Mouse (Mus musculus) heart, adult 11 months (tissue): Measurements from ENCODE around the gene Rbm45.

ENCODE experiments used
- DNase-seq: peaks from one replicate; pipeline ENCODE4 v3.0.0; 2022

Rbm45 gene

DNA sequence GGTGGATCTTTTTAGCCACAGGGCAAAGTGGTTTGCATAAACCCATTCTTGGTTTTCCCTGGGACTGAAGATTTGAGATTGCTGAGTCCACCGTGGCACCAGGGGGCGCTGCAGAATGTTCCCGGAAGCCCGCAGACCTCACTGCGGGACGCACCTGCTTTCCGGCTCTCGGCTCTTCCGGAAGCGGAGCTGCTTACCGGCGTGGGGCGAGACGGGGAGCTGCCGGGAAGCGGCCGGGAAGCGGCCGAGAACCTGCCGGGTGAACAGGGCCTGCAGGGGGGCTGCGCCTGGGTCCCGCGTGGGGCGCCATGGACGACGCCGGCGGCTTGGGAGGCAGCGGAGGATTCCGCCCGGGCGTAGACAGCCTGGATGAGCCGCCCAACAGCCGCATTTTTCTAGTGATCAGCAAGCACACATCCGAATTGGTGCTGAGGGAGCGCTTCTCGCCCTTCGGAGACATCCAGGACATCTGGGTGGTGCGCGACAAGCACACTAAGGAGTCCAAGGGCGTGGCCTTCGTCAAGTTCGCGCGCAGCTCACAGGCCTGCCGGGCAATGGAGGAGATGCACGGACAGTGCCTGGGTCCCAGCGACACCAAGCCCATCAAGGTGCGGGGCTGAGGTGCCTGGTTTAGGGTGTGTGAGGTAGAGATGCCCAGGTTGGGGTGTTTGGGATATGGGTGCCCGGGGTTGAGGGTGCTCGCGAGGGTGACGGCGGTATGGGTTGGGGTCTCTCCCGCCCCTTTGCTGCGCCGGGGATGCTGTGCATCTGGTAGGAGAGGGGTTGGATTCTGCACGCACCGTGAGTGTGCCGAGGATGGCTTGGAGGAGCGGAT is at the start of gene Rbm45:
Gene Rbm45, plus strand, starts transcription at position 164 of the 835 bp plus-strand sequence.
- DNase-seq, result peak; percentile 97

DNA sequence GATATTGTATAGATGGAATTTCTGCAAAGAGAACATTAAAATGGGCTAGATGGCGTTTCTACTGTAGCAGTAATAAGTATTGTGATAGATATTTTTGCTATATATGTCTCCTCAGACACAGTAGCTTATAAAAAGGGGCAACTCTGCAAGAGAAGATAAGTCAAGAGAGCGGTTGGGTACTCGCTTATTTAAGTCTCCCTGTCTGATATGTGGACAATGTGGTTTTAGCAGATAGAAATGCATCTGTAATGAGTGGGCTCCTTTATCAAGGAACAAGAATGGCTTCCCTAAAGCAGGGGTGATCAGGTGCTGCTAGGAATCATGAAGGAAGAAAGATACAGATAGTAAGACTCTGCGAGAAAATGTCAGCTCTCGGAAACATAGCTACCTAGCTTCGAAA is 49.4 kb upstream of the Rbm45 start:
- DNase-seq, result peak; percentile 27

DNA sequence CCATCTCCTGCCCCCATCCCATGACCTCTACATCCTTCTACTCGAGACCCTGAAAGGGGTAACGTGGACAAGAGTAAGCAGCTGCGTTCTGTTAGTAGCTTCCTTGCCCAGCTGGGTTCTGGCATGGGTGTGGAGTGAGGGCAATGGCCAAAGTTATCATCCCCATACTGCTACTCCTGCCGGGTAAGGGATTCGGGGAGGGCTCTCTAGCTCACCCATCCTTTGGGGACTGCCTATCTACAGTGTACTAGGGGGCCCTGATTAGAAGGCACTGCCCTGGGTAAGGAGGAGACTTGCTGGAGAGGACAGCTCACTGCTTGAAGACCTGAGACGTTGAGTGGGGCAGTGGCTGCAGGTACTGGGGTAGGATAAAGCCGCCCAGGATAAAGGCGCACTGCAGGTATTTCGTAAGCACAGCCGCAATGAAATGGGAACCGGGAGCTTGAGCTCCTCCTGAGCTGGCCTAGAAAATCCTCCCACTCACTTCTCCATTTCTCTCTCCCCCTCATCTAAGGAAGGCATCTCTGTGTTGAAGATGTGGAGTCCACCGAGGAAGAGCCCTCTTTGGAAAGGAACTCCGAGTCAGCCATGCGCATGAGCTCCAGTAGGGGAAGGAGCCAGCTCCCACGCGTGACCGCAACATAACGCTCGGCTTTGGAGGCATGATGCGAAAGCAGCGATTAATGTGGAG is 46.5 kb upstream of the Rbm45 start:
- peak; percentile 64 for DNase-seq

DNA sequence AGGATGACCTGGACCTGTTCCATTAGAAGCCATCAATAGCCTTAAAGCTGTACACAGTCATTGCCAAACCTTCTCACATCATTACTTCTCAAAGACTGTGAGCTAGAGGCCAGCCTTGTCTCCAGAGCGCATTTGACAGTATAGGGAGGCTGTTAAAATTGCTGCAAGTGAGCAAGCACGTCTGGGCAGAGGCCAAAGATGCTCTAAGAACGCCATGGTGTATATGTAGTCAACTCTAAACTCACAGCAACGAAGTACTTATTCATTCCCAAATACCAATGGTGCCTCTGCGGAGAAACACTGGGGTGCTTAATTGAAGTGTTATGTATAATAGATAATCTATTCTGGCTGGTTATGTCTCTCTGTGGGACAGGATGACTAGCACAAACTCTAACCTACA is 45.3 kb upstream of the Rbm45 start:
- peak; percentile 57 for DNase-seq

DNA sequence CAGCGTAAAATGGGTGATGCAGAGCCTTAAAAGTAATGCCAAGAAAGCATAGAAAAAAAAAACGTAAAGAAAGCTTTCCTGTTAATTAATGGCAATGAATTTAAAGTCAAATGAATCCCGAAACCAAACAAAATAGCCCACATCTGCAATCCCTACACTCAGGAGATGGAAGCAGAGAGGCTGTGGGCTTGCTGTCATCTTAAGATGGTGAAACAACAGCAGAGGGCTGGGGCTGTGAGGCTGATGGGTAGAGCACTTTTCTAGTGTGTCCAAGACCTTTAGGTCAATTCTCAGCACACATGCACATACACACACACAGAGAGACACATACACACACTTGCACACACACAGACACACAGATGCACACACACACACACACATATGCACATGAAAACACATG is 43.6 kb upstream of the Rbm45 start:
- DNase-seq, result peak; percentile 60

DNA sequence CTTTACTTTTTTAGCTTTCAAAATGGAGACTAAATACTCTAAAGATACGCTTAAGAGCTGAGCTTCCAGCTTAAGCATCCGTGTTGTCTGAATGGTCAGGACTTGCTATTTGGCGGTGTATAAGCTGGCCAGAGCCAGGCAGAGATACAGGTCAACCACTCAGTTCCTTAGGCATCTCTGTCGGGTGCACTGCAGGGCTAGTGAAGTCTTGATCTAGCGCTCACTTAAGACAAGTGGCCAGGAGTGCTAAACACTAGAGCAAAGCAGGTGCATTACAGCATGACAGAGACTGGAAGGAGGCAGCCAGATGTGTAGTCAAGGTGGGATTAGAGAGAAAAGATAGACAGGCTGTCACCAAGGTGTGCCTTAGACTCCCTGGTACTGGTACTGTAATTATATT is 39.7 kb upstream of the Rbm45 start:
- DNase-seq, result peak; percentile 81

DNA sequence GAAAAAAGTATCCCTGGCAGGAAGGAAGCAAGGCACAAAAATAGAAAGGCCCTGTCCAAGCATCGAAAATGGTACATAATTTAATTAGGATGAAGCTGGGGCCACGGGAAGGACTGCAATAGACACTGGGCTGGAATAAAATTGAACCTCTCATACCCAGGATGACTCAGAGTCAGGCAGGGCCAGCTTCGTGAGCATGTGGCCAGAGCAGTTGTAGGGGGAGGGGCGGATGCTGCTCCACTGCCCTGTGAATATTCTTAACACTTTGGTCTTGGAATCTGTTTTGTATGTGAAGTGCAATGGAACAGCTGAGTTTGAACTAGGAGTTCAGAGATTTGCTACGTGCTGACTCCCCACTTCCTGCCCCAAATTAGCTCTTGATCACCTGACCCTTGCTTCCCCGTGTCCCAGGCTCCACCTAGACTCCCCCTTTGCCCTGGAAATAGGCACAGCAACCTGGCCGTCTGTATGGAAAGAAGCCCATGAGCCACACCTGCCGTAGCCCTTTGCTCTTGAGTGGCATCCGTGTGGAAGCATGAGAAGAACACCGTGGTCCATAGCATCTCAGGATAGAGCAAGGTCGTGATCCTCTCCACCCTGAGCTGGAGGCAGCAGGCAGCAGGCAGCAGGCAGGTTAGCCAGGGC is 37.5 kb upstream of the Rbm45 start:
- DNase-seq, result peak; percentile 80

DNA sequence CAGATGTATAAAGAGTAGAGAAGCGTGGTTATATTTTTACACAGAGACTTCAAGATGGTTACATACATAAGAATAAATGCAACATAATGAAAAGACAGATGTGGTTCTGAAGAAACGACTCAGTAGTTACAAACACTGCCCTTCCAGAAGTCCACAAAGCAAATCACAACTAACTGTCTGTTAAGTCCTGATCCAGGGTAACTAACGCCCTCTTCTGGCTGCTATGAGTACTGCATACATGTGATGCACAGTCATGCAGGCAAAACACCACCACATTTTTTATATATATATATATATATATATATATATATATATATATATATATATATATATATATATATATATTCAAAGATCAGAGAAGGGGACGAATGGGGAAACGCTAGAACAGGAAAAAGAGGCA is 35.2 kb upstream of the Rbm45 start:
- DNase-seq, result no peak

DNA sequence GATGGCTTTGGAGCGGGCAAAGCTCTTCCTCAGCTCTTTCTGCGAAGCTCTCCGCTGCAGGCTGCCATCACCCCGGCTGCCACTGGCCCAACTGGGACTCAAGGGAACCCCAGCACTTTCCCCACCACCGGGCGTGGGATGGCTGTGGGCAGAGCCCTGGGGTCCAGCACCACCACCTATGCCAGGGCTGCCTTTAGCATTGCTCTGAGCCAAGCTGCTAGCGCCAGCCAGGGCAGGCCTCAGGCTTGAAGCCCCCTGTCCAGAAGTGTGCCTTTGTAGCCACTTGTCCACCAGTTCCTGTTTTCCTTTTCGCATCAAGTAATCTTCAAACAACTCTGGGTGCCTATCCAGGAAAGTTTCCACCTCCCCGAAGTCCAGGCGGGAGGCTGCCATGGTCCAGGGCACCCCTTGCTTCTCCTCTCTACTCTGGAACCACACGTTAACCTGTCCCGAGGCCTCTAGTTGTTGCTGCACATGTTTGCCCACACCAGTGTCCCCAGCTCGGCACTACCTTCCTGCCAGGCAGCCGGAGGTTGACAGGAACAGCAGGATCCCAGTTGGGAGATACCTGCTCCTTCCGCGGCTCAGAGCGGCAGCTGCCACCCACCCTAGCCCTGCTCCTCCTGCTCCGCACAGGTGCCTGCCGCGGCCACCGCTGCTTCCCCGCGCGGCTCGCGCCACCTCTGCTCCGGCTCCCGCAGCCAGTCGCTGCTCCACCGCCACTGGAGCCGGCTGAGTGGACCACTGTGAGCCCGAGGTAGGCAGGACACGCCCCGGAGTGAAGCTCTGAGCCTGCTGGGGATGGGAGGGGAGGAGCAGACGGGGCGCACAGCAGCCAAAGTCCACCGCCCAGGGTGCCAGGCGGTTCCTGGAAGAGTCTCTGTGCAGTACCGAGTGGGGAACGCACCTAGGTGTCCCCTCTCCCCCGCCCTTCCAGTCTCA is 31.3 kb upstream of the Rbm45 start, which contains the start of gene Pde11a:
Gene Pde11a, minus strand, starts transcription at position 560 of the 942 bp plus-strand sequence.
- peak; percentile 85 for DNase-seq

DNA sequence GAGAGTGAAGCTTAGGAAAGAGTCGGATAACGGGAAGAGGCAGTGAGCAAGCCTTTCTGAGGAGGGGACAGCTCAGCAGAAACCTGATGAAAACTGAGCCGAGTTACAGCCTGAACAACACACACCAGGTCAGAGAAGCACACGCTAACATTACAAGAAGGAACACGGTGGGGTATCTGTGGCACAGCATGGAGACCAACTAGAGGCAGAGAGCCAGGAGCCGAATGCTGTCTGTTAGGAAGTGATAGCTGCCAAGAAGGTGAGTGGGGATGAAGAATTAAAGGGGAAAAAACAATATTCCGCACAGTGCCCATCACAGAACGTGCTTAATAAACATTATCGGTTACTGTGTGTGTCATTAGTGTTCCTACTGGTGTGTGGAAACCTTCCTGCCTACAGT is 27.6 kb upstream of the Rbm45 start:
- peak; percentile 34 for DNase-seq

DNA sequence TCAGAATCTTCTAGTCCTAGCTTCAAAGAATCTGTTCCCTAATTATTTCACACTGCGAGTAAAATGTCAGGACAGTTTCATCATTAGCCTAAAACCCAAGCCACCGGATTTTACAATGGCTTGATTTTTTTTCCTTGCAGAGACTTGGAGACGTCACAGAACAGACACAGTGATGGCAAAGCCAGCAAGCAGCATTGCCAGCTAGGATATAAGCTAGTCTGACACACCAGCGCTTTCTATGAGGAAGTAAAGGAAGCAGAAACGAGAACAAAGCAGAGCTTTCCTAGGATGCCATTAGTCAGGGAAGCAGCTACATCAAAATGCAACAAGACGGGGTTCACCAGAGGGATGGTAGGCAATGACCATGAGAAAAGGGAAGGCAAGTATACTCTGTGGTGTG is 21.9 kb upstream of the Rbm45 start:
- DNase-seq, result peak; percentile 82

DNA sequence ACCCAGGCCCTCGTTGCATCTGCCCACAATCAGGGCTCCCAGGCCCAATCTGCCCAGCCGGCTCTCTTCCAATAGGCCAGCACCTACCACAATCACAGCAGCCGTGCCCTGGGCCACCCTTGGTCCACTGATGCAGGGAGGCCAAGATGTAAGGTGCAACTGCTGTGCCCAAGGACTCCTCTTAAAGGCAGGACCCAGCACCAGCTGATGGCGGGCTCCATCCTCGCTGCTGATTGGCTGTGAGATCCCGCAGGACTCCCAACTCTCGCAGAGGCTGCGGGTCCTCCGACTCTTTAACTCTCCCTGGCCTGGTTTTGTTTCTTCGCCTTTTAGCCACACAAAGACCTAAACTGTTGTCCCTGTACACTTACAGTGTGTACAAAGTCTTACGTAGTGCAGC is 9.6 kb upstream of the Rbm45 start, which contains the start of gene Cyct:
Gene Cyct, minus strand, starts transcription at position 225 of the 400 bp plus-strand sequence.
- DNase-seq, result no peak

DNA sequence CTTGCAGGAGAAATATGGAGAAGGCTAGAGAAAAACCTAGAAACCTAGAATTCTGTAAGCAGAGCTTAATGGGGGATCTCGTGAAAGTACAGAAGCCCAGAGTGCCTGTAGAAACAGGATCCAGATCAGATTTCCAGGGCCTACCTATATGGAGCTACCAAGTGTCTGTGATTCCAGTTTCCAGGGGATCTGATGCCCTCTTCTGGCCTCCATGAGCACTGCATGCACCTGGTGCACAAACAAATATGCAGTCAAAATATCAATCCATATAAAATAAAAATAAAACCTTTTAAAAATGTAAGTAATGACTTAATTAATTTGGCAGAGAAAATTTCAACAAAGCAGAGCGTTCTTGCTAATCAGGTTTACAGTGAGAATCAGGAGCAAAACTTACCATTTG is 7.7 kb upstream of the Rbm45 start:
- peak; percentile 39 for DNase-seq

DNA sequence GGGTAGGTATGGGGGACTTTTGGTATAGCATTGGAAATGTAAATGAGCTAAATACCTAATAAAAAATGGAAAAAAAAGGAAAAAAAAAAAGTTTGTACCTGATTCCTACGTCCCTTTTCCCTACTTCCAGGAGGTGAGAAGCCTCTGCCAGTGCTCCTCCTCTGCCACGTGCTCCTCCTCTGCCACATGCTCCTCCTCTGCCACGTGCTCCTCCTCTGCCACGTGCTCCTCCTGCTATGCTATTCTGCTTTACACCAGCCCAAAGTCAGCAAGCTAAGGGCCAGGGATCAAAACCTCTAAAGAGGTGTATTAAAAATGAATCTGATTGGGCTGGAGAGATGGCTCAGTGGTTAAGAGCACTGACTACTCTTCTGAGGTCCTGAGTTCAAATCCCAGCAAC is 4.0 kb upstream of the Rbm45 start:
- DNase-seq, result peak; percentile 68

DNA sequence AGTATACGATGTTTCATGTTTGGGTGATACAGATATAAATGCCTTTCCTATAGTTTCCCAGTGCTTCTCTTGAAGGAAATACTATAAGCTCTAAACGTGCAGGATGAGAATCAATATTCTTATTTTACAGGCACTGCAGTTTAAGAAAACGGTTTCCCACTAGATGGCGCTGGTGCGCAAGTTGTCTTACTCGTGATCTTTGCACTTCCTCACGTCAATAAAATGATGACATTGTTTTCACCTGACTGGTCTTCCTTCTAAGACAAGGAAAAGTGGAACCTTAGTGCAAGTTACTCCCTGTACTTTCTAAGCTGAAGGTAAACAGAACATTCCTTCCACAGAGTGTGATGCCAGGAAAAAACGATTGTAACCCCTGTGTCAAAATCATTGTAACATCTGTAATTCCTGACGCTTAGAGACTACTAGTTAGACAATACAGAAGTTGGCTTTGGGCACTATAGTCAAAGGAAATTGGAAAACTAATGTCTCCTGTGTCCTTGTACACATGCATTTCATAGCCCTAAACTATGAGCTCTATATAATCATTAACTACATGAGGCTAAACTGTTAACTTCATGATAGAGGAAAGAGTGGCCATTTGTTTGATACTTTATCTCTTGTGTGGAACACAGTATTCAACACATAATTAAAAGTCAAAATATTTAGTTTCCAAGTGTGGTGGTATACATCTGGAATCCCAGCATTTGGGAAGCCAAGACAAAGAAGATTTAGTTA is 2.4 kb upstream of the Rbm45 start:
- peak; percentile 88 for DNase-seq

DNA sequence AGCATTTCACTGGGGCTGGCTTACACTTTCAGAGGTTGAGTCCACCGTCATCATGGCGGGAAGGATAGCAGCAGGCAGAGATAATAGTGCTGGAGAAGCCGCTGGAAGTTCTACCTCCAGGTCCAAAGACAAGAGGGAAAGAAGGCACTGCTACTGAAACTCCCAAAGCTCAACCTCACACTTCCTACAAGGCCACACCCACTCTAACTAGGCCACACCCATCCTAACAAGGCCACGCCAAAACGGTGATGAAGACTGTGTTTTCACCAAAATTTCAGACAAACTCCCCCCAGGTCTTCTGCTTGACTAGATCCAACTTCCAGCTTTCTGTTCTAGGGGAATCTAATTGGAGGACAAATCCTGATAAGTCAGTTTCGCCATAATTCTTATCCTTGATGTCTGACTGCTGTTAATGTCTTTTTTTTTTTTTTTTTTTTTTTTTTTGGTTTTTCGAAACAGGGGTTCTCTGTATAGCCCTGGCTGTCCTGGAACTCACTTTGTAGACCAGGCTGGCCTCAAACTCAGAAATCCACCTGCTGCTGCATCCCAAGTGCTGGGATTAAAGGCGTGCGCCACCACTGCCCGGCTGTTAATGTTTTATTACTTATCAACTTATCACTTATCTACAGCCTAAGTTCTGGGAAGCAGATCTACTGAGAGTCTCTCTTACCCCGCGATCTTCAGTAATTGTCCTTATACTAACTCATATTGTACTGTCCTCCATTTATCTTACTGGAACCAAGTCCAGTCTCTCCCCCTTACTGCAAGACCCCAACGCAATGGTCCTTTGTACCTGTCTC is 723 bp upstream of the Rbm45 start:
- DNase-seq, result peak; percentile 82

DNA sequence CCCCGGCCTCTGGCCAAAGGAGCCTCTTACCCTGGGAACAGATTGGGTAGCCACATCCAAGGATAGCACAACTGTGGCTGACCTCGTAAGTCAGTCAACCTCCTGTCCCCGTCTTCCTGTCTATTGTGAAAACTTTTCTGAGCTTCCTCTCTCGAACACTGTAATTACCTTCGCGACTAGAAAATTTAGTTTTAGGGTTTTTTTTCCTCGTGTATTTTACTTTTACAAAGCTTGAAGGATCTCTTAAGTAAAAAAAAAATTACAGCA is 805 bp downstream of the Rbm45 start:
- no peak for DNase-seq

DNA sequence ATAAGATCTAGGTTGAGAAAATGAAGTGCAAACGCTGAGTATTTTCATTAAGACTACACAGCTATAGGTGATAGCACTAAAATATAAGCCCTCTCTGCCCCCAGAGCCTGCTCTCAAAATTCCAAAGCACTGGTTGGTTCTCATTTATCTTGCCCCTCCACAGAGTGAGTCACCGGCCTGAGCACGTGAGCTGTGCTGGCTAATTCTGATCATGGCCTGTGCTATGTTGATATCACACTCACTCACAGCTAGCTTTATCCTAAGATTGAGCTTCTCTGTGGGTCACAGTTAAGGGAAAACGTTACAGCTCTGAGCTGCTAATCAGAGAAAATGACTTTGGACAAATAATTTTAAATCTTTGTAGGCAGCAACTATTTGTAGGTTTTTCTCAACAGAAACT is 2.5 kb downstream of the Rbm45 start:
- peak; percentile 91 for DNase-seq

DNA sequence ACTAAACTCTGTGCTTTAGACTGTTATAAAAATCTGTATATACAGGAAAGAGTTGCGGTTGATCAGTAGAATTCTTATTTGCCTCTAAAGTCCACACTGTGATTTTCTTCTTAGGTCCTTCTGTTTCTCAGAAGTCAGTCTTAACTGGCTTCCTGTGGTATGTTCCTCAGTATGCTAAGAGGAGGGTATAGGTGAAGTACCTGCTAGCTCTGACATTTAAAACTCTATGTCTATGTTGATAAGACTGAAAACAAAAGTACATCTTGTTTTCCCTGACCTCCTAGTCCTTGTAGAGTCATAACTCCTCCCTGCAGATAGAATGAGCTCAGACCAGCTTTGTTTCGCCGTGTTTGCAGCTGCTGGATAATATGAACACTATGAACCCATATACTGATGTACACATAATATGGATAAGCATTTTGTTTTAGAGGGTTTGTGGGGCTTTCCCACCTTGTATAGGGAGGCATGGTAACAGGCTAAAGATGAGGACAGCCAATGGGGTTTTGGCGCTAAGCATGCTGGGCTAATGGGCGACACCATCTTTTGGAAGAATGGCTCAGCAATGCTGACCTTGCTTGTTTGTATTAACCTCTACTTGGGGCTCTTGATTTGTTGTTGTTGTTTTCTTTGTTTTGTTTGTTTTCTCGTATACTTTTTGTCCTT is 4.9 kb downstream of the Rbm45 start:
- peak; percentile 9 for DNase-seq

DNA sequence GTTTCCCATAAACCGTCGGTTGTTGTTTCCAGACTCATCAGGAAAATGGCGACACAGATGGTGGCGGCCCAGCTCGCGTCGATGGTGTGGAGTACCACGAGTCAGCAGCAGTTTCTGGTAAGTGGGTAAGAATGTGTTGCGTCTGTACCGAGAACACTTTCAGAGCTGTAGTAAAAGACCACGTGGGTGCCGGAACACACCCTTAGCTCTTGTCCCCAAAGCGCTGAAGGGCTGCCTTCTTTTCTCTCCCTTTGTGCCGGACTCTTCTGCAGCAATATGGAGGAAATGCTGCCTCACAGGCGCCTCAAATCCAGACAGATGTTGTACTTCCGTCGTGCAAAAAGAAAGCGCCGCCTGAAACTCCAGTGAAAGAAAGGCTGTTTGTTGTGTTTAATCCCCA is 8.9 kb downstream of the Rbm45 start:
- DNase-seq, result peak; percentile 67

DNA sequence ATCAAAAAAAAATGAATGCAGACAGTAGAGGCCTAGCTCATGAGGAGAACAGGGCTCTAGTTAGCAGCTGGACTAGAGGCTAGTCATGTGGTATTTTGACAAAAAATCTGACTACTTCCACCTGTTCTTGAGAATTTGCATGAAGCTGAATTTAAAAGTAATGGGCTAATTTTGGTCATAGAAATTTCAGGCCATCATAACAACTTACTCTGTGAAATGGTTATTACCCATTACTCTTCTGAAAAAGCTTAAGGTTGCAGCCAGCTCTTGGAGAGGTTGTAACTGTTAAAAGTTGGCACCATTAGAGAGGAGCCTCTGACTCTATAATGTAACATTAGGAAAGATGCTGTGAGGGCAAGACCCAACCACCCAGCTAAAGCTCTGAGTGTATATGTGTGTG is 16.7 kb downstream of the Rbm45 start:
- DNase-seq, result peak; percentile 24
